Comparison of ENCODE assay signal across 16 mouse cellular contexts in the genomic region with DNA sequence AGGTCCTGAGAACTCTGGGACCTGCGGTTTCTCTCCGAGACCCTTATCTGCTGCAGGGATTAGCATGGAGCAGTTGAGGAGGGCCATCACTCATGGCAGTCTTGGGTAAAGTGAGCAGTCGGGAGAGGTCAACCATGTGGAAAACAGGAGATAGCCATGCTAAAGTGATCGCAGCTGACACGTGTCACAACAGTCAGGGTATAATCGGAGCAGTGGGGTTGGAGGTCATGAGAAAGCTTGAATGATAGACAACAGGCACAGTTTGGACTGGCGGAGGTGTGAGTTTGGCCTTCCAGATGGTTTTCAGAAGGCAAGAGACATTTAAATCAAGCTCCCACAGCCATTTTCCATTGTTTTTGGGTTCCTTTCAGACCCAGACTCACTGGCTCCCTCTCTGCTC.
"Had no signal": no experiment of that assay in that cellular context is flagged by ENCODE, and none has a peak within 500 bp of the region (broad histone marks: within the 10 kb centered on the region; RNA-seq: fewer than 3 reads in every experiment).

No protein-coding gene starts in this region.

- H3K27ac ChIP-seq: left cerebral cortex, adult 2 months; limb, embryonic 12.5 days; liver, embryonic 15.5 days; lung, embryonic 15.5 days; midbrain, embryonic 15.5 days; neural tube, embryonic 12.5 days; stomach, embryonic 15.5 days had no signal

- H3K4me2 ChIP-seq: limb, embryonic 12.5 days; liver, embryonic 15.5 days; lung, embryonic 15.5 days; midbrain, embryonic 15.5 days; neural tube, embryonic 12.5 days; stomach, embryonic 15.5 days had no signal

- H3K4me1 ChIP-seq: limb, embryonic 12.5 days; liver, embryonic 15.5 days; midbrain, embryonic 15.5 days; stomach, embryonic 15.5 days had no signal

- H3K36me3 ChIP-seq: liver, embryonic 15.5 days; midbrain, embryonic 15.5 days had no signal

- ATAC-seq: inflammation-experienced regulatory T-cells, adult 6 months; intestine, postnatal 0 days; midbrain, embryonic 15.5 days had no signal

- H3K27me3 ChIP-seq: limb, embryonic 12.5 days; liver, embryonic 15.5 days; lung, embryonic 15.5 days; midbrain, embryonic 15.5 days; neural tube, embryonic 12.5 days; stomach, embryonic 15.5 days had no signal

- H3K9ac ChIP-seq: limb, embryonic 12.5 days; liver, embryonic 15.5 days; lung, embryonic 15.5 days; midbrain, embryonic 15.5 days; neural tube, embryonic 12.5 days; stomach, embryonic 15.5 days had no signal

- DNase-seq: kidney, adult 8-10 months; kidney, postnatal 10 days; kidney, postnatal 4 days; liver; right cerebral cortex, postnatal 14 days; thymus, adult 2 months; thymus, postnatal 25 days had no signal

- H3K9me3 ChIP-seq: limb, embryonic 12.5 days; liver, embryonic 15.5 days; lung, embryonic 15.5 days; midbrain, embryonic 15.5 days; neural tube, embryonic 12.5 days; stomach, embryonic 15.5 days had no signal

- H3K4me3 ChIP-seq: left cerebral cortex, adult 2 months; limb, embryonic 12.5 days; liver, embryonic 15.5 days; lung, embryonic 15.5 days; midbrain, embryonic 15.5 days; neural tube, embryonic 12.5 days; stomach, embryonic 15.5 days had no signal
